Mouse (Mus musculus) pancreas, adult 10 weeks (tissue): Measurements from ENCODE around the gene Nudt15. TPM values are rescaled to one million over a fixed set of nuclear protein-coding genes. Genes with fewer than 3 reads are reported as not detected.

ENCODE experiments used
- polyA plus RNA-seq: library from polyadenylated mRNA; stranded (reverse); fragments of 350-450 nt; fragmentation: Illumina TruSeq; extraction: RNeasy Lipid Tissue Mini Kit (QIAGEN cat#74804); gene quantifications from one replicate; pipeline ENCODE4 v1.2.3, GENCODE M21; 2015; ENCODE audit warnings: low read depth, low replicate concordance; ENCODE audit not compliant: insufficient read depth

Nudt15 gene
- not detected for polyA plus RNA-seq

DNA sequence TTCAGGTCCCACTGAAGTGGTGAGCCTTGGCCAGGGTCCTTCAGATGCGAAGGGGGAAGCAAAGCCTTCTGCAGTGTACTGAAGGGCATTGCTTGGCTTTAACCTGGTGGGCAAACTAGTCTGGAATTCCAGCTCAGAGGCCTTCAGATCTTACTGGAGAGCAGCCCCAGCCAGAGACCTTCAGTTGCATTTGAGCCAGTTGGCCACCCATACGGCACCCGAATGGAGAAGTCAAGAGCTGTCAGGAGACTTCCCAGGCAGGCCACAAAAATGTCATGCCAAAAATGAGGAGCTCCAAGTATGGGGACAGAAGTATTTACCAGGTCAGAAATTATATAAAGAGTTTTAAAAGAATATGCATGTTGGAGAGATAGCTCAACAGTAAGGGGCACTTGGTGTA lies at the start of gene Nudt15:
TSS of gene Nudt15 (minus strand) at position 192 of the 400 bp plus-strand sequence.

DNA sequence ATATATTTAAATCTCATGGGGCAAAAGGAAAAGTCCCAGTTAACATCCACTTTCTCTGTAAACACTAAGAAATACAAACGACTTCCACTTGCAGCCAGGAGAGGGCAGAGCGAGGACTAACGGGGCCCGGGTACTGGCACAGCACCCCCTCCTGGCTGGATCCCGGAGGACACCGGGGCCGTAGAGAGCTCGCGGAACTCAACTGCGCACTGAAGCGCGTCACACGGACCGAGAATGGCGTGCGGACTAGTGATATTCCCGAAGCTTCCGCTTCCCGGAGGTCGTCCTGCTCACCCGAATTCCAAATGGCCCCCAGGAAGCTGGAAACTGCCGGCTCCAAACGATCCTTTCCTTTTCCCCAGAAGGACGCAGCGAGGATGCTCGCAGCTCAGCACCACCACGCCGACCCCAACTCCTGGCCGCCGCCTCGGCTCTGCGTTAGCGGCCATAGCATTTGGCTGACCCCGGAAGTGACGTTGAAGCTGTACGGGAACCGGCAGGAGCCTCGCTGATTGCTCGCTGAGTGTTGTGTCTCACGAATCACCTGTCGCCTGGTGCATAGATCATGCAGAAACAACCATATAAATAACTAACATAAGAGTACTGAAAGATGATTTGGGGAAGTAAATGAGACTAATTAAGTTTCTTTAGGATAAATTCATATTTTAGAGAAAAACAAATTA lies 23.1 kb downstream of the Nudt15 start, which contains the start of gene Sucla2:
TSS of gene Sucla2 (plus strand) at position 554 of the 683 bp plus-strand sequence.

DNA sequence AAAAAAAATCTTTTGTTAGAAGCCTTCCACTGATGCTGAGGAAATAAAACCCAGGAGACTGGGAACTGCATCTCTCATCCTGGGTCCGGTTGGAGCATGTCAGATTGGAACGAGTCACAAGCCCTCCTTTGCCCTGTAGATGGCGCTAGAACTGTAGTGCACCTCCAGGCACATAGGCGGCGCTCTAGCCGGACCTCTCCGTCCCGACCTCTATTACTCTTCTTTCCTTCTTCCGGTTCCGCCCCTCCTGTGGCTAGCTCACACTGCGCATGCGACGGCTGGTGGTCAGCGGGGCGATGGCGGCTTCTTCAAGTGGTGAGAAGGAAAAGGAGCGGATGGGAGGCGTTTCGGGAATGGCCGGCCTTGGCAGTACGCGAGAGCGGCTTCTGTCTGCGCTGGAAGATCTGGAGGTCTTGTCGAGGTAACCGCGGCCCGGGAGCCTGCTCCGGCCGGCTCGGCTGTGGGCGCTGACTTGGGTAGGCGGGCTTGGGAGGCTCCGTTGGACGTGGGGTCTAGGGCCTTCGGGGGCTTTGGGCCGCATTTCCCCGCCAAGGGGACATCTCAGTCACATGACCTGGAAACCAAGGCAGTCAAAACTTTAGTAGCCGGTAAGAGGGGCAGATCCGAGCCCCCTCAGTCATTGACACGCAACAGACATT lies 38.1 kb downstream of the Nudt15 start, which contains the start of gene Med4:
TSS of gene Med4 (plus strand) at position 261 of the 659 bp plus-strand sequence.

Other genes starting within 250 kb of the Nudt15 start
- gene Rb1, start 222.4 kb downstream of the Nudt15 start, polyA plus RNA-seq = 5.8 TPM
- 254 TPM for gene Itm2b, start 163.0 kb downstream of the Nudt15 start, polyA plus RNA-seq
- gene Med4, start 38.2 kb downstream of the Nudt15 start, polyA plus RNA-seq = 7.9 TPM
- 12.4 TPM for gene Sucla2, start 22.9 kb downstream of the Nudt15 start, polyA plus RNA-seq
- gene Gm21750, start 113.0 kb upstream of the Nudt15 start, polyA plus RNA-seq = not detected